Mouse (Mus musculus) embryo, embryonic 10.5 days (tissue): ENCODE measurements around the gene Ccdc22.

Experiments
- DNase-seq: peaks from one replicate; pipeline ENCODE4 v3.0.0-alpha.2; 2015; ENCODE audit warnings: low spot score

Gene Ccdc22

DNA sequence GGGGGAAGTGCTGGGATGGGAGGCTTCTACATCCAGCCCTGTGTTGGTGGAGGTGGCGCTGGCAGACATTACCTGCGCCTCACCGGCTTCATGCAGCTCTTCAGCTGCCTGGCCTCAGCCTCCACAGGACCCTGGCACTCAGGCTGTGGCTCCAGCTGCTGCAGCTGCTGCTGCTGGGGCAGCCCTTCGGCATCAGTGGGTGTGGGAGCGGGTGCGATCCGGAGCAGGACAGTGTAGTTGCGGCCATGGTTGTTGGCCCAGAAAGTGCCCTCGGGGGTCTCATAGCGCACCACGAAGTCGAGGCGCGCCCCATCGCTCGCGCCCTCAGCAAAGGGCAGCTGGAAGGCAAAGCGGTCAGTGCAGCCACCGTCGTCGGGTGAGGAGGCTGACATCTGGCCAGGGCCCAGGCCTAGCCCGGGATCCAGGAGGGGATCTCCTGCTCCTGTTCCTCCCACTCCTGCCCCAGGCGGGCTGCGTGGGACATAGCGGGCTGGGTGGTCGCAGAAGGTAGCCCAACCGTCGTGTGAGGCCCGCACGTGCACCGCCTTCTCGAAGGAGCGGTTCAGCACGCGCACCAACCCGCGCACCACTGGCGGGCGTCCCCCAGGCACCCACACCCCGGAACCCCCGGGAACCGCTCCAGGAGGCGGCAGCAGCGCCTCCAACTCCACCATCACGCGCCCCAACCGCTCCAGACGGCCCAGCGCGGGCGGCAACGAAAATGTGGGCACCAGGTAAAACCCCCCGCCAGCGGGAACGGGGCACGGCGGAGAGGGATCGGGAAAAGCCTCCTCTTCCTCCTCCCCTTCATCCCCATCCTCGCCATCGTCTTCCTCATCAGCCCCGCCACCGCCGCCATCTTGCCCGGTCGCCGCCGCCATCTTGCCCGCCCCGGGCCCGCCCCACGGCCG, 31.9 kb downstream of the Ccdc22 start, which contains the start of gene Foxp3:
TSS of gene Foxp3 (plus strand) at position 469 of the 911 bp plus-strand sequence.
- peak; percentile 50 for DNase-seq

DNA sequence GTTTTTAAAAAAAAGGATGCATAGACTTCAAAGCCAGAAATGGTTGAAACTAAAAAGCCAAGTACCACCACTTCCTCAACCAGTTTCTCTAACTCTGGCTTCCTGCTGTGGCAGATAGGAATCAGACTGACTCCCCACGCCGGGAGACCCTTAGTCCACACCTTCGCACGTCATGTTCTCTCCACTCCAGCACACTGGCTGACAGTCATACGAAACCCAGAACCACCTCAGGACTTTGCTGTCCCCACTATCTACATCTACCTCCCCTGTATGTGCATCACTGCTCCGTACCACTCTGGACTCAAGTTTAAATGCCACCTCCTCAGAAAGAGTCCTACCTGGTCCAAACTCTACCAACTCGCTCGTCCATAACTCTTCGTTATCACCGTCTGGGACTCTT, 32.9 kb downstream of the Ccdc22 start:
- no peak for DNase-seq

DNA sequence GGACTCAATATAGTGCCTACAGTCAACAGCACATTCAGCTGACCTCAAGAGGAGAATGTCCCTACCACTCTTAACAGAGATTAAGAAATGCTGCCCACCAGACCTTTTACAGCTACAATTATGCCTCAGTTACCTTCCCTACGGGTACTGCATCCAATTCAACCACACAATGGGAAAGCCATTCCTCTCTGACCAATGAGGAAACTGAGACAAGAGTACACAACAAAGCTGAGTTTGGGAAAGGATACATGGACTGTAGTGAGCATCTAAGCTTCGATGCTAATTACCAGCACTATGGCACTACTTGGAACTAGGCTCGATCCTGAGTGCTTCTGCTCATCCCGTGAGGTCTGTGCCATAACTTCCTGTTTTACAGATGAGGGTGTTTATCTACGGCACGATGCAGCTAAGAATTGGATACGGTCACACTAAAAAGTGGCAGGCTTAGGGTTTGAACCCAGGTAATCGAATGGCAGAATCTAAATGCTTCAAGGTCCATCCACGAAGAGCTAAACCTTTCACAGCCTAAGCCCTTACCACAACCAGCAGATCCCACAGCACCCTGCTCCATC, 33.7 kb downstream of the Ccdc22 start:
- DNase-seq = no peak

DNA sequence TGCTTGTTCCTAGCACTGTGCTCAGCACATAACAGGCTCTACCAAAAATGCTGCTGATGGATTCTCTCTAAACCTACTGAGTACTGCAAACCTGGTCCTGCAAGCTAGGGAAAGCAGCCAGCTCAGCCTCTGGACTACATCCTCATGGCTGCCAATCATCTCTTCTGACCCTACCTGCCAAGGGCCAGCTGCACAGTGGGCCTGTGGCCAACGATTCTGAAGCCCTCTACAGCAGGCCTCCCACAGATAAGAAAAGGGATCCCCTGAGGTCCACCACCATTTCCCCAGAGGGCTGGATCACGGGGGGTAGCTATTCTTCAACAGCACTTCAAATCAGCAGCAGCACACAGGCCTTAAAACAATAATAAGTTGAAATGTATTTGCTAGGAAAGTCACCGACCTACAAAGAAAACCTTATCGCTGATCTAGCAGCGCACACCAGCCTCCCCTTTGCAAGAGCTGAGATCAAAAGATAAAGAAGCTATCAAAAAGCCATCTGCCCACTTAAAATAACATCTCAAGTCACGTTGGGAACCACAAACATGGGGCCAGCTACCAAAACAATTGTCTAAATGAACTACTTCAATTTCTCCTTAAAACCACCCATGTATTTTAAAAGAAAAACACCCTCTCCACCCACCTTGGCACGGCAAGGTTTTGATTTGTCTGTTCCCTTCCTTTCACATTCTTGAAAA, 34.7 kb downstream of the Ccdc22 start:
- no peak for DNase-seq

DNA sequence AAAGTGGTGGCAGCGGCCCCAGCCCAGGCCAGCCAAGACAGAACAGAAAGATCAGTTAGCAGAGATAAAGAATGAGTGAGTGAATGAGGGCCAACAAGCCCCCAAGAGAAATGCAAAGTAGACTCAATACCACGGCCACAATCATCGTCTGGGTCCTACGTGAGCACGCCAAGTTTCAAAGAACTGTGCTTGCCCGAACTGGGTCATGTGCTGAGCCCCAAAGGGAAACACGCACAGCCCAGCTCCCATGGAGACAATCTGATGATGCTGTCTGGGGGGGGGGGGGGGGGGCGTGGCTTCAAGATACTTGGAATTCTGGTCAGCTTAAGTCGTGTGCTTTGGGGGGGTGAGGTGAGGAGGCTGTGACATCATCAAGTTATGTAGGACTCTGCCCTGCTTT, 37.8 kb downstream of the Ccdc22 start:
- DNase-seq = no peak

DNA sequence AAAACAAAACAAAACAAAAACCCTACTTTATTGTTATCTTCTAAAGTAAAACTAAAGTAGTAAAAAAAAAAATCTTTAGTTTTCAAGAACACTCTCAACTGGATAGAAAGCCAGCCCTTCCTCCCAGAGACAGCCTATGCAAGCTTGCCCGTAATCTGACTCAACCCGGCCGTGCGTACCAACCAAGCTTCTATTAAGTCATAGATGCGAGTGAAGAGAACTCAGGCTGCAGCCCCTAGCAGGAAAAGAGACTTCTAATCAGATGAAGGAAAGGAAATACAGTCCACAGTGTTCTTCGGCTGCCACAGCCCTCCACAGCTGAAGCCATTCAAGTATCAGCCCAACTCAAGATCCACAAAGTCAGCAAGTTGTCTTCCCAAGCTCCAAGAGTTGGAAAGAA, 39.0 kb downstream of the Ccdc22 start:
- DNase-seq = no peak

DNA sequence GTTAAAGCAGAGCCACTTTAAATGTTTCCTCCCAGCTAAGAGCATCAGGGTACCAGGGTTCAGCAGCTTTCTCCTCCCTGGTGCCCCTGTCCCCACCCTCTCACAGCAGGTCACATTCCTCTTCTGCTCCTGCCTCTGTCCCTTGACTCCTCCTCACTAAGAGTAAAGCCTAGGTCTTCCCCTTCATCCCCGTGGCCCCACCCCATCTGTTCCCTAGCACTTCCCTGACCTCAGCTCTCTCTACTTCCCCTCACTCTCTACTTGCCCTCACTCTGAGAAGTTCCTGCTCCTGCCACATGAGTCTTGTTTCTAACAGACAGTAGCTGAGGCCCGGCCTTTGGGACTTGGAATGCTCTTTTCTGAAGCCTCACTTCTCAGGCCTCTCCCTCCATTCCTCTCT, 42.2 kb downstream of the Ccdc22 start:
- DNase-seq = no peak

DNA sequence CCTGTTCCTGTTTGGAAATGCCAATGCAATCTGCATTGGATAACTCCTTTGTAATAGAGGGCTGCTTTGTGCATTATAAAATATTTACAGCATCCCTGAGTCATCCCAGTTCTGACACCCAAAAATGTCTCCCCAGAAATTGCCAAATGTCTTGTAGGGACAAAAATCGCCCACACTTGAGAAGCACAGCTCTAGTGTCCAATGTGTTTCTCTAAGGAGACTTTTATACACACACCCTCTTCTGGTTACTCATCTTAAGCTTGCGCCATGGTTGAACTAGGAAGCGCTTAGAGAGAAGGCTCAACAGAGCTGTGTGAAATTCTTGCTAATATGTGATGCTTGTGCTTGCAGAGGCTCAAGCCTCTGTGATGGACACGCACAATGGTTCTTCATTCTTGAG, 51.8 kb downstream of the Ccdc22 start:
- no peak for DNase-seq
